Mouse (Mus musculus) cortical plate, adult 2 months (tissue): ENCODE measurements around the gene Gm6408.
"Not testable (repeated sequence)": the region's sequence is repeated elsewhere in the genome, so short reads cannot be mapped to it uniquely, and the experiment has no call there.

Experiments used
- CTCF ChIP-seq: fragments of 200-500 bp; IDR thresholded peaks from 2 replicates; pipeline ENCODE4 v1.5.1; 2011; ENCODE audit warnings: mild to moderate bottlenecking, control low read depth, low read length; ENCODE audit not compliant: insufficient read depth; ENCODE audit errors: extremely low read depth
- POLR2A ChIP-seq: fragments of 200-500 bp; IDR thresholded peaks from 2 replicates; pipeline ENCODE4 v1.6.1; 2011; ENCODE audit warnings: mild to moderate bottlenecking, low read length, control low read depth; ENCODE audit not compliant: insufficient read depth; ENCODE audit errors: extremely low read depth

DNA sequence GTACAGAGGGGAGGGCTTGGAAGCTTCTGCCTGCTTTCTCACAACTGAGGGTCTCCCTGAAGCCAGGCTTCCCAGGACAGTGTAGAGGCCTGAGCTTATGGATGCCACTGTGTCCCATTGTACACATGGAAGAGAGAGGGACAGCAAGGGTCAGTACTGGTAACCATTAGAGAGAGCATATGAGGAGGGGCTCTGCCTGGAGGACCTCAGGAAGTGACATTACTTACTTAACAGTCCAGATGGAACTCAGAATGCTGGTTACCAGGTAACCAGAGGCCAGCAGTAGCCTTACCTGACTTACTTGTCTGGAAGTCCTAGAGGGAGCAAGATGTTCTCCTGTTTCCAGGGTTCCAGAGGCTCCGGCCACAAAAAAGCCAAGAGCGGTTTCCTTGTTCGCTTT lies 43.7 kb downstream of the Gm6408 start, which contains the start of gene Gm3404:
- TF ChIP-seq CTCF, POLR2A: not testable (repeated sequence)
